Mouse (Mus musculus): Measurements from ENCODE around the gene Parl. TPM values are rescaled to one million over a fixed set of nuclear protein-coding genes. Genes with fewer than 3 reads are reported as not detected.

Gene Parl
- polyA plus RNA-seq, 1 experiment from 2014 or later: 95.5 TPM

Other genes starting within 250 kb of the Parl start
- 17.9 and 22.1 TPM in 2 replicates for gene Klhl24, start 204.8 kb downstream of the Parl start, polyA plus RNA-seq (2015; fragmentation: Nextera tagmentation; extraction: Ambion mirVana)
- gene Yeats2, start 161.3 kb downstream of the Parl start, polyA plus RNA-seq (2015; fragmentation: Nextera tagmentation; extraction: Ambion mirVana): 21.7 and 22.7 TPM in 2 replicates
- gene Map6d1, start 61.0 kb downstream of the Parl start, polyA plus RNA-seq (2015; fragmentation: Nextera tagmentation; extraction: Ambion mirVana): 0.49 and 0.60 TPM in 2 replicates
- gene Cyp2ab1, start 23.0 kb upstream of the Parl start, polyA plus RNA-seq (2015; fragmentation: Nextera tagmentation; extraction: Ambion mirVana): not detected in 2 replicates
- gene Abcc5, start 124.0 kb upstream of the Parl start, polyA plus RNA-seq (2015; fragmentation: Nextera tagmentation; extraction: Ambion mirVana): 39.4 and 40.0 TPM in 2 replicates
- 99.4 and 102 TPM in 2 replicates for gene Eif2b5, start 196.4 kb upstream of the Parl start, polyA plus RNA-seq (2015; fragmentation: Nextera tagmentation; extraction: Ambion mirVana)
- 18.1 and 19.5 TPM in 2 replicates for gene Dvl3, start 214.6 kb upstream of the Parl start, polyA plus RNA-seq (2015; fragmentation: Nextera tagmentation; extraction: Ambion mirVana)
- gene Ap2m1, start 233.1 kb upstream of the Parl start, polyA plus RNA-seq (2015; fragmentation: Nextera tagmentation; extraction: Ambion mirVana): 614 and 624 TPM in 2 replicates
- 58.6 and 59.0 TPM in 2 replicates for gene Abcf3, start 246.2 kb upstream of the Parl start, polyA plus RNA-seq (2015; fragmentation: Nextera tagmentation; extraction: Ambion mirVana)